Mouse (Mus musculus): ENCODE measurements around the gene Gabrb3.

The Gabrb3 gene

DNA sequence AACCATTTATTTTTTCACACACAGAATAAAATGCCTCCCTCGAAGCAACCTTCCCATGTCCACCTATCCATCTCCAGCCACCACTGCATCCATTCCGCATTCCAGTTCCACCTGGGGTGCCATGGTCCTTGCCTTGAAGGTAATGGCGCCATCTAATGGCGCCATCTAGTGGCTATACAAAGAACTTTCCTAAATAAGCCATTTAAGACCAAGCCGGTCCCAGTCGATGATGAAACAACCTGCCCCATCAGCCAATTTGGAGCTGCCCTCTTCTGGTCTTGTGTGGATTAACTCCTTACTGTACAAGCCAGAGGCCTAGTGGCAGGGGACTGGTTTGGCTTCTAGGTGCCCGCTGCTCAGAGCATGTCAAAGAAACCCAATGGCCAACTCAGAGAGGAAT lies 119.1 kb downstream of the Gabrb3 start:
- no peak for DNase-seq

DNA sequence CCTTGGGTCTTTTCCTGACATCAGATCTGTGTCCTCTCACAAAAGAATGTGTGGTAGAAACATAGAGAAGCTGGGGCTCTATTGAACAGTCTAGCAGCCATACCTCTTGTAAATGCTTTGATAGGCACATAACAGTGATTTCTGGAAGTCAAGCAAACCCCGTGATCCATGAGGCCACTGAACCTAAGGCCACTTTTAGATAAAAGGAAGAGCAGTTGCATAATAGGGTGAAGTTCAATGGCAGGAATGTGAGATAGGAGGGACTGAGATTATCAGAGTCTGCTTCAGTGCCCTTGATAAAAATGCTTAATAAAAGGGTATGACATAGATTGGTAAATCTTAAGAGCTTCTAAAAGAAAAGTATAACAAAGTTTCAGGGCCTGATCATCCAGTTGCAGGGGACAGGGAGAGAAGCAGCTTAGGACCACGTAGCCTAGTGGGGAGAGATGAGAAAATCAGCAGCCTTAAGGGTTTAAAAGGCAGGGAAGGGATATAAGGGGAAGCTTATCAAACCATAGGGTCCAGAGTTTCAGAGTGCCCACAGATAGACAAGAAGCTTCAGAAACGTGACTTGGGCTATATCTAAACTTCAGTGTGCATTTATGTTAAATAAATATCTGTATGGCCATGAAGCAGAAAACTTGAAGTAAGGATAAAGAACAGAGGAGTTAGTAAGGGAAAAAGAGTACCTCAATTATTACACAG lies 141.4 kb downstream of the Gabrb3 start:
- no peak for DNase-seq

DNA sequence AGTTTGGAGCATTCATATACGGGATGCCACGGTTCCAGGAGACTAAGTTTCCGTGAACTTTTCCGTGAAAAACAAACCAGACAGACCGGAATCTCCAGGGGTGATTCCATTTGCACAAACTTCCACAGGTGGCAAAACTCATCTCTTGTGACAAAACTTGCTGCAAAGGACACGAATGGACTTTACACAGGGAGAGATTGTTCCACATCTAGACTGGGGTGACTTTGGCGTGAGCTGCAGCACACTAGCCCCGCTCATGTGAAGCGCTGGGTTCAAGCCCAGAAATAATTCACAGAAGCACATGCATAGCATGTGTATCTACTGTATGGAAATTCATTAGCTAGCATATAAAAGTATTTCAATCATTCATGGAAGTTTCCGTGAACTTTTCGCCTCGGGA lies 144.9 kb downstream of the Gabrb3 start:
- no peak for DNase-seq

DNA sequence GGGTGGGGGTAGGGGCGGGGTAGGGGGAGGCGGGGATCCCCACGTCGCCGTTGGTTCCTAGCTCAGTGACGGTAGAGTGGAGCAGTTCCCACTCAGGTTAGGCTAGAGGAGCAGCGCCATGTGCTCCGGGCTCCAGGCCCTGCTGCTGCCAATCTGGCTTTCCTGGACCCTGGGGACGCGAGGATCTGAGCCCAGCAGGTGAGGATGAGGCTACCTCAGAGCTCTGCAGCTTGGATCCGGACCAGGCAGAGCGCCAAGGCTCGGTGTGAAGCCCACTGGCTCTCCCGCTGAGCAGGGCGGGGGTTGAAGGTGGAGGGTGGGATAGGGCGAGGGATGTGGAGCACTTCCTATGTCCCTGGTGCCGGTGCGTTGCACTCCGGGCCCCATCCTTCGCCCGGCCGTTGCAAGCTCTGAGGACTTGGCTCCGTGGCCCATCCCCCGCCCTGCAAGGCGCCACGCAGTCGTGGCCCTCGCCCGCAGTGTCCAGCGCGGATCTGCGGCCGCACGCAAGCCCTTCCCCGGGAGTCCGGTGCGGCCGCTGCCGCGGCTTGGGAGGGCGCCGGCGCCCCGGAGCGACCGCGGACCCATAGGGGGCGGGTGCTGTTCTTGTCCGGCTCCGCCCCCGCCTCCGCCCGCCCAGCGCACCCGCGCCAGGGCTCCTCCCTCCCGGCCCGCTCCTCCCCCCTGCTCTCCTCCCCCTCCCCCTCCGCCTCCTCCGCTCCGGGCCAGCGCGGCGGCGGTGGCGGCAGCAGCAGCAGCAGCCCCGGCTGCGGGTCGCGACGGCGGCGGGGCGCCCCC lies 171.2 kb downstream of the Gabrb3 start:
- peak; percentile 92 for DNase-seq

DNA sequence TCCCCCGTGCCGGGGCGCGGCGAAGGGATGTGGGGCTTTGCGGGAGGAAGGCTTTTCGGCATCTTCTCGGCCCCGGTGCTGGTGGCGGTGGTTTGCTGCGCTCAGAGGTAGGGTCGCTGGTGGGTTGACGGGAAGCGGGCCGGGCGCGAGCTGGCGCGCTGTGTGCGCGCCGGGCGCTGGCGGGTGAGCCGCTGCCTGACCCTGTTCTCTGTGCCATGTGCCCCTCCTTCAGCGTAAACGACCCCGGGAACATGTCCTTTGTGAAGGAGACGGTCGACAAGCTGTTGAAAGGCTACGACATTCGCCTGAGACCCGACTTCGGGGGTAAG lies 171.7 kb downstream of the Gabrb3 start:
- peak; percentile 83 for DNase-seq

DNA sequence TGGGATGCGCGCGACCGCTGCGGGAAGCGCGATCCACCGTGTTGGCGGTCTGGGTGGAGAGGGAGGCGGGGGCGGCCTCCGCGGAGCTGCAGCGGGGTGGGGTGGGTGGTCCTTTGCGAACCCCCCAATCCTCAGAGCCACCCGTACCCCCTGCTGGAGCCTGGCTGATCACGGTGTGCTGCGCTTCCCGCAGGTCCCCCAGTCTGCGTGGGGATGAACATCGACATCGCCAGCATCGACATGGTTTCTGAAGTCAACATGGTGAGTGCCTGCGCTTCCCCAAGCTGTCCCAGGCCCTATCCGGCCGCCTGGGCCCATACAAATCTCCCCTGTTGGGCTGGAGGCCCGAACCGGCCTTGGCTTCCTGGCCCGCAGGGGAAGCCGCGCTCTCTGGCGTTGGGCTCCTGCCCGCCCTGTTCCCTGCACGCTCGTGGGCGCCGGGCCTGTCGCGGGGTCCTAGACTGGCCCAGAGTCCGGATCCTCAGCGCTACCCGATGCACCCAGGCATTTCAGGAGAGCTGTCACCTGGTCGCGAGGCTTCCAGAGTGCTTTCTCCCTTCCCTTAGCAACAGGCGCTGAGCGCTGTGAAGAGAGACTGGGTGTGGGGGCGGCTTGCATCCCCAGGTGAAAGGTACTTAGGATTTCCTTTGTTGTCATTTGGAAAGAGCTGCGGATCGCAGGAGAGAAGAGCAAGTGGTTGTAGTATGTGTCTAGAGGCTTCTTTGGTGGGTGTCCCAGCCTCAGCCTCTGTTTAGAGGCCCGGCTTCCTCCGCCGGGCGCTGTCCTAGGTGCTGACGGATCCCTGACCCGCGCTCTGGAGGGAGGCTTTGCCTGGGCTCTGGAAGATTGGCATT lies 172.3 kb downstream of the Gabrb3 start:
- no peak for DNase-seq

DNA sequence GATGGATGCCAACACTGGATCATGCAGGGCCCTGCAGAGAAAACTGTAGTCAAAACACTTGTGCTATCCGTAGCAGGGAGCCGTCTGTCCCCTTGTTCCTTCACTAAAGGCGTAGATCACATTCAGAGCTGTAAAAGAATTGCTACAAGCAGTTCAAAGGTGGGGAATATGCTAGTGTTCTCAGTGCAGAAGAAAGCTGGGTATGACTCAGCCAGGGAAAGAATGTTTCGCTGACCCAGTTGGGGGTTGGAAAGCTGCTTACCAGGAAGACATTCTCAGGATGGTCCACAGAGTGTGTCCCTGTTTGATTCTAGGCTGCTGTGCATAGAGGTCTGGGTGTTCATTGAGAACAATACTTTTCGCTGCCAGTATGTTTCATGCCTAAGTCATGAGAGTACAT lies 177.8 kb downstream of the Gabrb3 start:
- no peak for DNase-seq

DNA sequence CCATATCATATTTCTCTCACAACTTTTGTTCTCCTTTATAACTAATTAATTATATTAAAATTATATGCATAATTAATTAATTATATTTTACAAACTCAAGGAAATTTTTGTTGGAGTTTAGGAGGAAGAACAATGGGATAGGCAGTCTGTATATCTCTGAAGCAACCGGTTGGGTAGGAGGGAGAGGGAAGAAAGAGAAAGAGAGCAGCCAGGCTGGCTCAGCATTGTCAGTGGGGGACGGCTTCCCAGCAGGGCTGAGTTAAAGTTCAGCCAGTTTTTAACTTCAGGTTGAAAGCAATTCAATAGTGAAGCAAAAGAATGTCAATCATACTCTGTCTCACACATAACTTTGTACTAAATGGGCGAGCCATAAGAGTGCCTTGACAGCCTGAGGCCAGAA lies 199.2 kb downstream of the Gabrb3 start:
- DNase-seq = no peak

DNA sequence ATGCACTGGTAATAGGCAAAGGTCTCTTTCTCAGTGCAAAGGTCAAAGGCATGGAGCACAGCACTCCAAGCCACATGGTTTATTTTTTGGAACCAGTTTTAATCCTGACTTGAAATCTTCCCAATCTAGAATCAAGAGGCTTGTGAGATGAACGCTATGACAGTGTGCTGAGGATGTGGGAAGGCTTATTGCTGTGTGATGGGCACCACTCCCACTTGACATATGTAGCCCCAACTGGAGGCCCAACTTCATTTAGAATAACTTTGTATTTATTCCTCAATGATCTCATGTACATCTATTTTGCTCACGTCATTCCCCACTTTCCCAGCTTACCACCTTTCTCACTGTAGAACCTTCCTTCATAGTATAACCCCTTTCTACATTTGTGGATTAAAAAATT lies 200.5 kb downstream of the Gabrb3 start:
- no peak for DNase-seq

DNA sequence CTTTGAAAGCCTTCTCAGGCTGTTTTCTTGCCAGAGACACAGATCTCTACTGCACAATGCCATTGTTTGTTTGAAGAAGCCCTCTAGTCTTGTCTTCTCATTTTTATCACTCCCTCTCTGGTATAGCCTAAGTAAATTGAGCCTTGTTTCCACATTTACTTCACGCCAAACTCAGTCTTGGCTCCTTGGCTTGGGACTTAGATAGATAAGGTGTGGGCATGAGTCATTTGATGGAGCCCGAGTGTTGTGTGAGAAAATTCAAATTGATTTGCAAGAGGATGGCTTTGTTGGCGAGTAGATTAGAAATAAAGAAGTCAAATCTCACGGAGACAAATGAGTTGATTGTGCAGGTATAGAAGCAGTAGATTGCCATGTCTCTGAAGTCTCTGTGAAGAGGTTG lies 204.2 kb downstream of the Gabrb3 start:
- no peak for DNase-seq

DNA sequence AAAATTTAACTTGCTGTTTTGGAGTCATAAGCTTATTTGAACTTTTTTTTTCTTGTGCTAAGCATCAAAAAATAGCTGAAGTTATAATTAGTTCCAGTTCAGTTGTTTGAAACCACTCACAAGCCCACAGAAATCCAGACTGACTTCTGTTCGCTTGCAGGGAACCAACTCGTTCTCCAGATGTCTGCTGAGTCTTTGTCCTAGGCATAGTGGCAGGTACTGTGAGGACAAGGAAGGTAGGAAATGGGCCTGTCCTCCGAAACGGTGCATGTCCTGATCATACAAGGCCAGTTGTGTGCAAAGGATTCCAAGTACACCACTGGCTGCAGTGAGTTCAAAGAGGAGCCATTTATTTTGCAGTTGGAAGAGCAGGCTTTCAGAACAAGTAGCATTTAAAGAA lies 215.5 kb downstream of the Gabrb3 start:
- no peak for DNase-seq

DNA sequence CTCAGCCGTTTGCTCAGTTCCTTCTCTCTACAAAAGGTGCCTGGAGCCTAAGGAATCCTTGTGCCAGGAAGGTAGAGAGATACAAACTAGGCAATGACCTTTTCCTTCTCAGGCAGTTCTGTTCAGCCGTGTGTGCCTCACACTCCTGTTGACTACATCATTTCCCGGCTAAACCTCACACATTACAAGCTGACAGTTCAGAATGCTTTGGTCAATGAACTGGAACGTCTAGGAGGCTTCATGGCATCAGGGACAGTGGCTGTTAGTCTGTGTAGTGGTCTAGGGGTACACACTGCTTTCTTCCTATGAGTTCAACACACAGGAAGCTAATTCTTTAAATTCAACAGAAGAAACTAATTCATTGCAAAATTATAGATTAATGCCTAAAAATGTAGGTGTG lies 216.2 kb downstream of the Gabrb3 start:
- DNase-seq = no peak

DNA sequence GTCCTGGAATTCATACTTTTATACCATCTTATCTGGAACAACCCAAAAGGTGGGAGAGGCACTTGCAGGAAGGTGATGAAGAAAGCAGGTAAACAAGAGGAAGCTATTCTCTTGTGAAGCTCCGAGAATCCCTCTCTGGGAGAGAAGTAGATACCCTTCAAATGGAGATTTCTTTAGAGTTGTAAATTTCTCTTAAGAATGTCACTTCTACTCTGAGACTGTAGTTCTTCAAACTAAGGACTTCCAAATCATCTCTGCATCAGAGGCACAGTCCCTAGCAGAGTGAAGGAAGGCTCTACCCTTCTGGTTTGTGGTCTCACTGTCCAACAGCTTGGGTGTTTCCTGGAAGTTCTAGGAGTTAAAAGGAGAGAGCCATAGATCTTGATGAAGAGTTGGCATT lies 221.3 kb downstream of the Gabrb3 start:
- DNase-seq = no peak

DNA sequence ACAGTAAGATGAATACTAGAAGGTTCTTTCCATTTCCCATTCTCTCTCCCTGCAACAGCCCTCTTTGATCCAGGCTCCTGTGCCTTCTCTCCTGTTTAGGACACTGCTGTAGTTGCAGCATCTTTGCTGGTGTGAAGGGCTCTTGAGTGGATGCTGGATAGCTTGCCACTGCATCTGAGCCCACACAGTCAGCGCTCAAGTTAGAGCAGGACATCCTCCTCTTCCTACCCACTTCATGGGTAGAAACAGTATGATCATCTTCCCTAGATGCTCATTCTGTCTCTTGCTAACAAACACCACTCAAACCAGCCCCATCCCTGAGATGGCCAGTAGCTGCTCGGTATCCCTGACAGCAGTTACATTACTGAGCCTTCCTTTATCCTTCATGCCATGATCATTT lies 227.9 kb downstream of the Gabrb3 start:
- no peak for DNase-seq

DNA sequence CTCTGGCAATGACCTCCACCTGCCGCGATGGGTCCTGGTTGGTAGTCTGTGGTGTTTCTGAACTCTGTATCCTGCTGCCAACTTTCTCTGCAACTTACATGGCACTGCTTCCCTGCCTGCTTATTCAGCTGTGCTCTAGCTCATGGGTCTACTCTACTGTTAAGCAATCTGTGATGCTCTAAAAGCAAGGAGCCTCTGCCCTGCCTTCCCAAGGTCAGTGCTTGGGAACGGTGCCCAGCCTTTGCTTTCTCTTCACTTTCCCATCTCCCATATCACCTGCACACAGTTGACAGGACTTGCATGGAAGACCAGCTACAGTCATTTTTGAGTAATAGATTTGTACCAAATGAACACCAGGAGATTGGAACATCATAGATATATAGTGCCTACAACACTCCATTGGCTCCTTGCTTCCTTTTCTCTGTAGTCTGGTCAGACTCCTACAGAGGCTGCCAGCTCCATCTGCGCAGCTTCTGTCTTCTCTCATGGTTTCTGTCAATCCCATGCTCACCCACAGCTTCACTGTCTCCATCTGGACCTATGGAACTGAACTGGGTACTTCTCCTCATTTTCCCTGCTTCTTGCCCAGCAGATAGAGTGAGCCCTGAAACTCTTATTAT lies 228.8 kb downstream of the Gabrb3 start:
- peak; percentile 53 for DNase-seq

DNA sequence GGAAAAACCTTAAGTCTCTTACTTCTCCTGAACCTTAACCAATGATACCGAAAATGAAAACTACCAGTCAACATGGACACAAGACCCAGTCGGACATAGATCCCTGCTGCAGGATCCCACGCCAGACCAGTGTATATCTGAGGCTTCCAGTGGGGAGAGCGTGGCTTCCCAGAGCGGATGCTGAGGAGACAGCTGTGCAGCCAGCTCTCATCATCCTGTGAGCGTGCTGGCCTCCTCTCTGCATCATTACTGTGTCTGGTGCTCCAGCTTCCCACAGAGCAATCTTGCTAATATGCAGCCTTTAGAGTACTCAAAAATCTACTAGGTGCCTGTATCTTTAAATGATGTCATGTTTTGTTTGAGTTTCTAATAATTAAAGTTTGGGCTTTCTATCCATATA lies 257.9 kb downstream of the Gabrb3 start:
- no peak for DNase-seq

DNA sequence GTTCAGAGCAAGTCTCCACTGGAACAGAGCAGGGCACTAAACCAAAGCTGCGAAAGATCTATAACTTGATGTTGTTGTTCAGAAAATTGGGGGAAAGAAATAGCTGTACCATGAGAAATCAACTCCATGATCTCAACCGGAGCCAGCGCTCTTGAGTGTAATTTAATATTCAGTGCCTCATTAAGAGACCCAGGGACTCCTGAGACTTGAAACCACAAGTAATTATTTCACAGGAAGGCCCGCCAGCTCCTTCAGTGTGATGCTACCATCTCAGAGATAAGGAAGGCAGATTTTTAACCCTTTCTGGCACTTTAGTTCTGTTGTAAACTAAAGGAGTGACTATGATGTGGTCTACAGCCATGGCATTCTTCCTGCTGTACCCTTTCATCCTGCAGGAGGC lies 270.3 kb downstream of the Gabrb3 start:
- DNase-seq = no peak

DNA sequence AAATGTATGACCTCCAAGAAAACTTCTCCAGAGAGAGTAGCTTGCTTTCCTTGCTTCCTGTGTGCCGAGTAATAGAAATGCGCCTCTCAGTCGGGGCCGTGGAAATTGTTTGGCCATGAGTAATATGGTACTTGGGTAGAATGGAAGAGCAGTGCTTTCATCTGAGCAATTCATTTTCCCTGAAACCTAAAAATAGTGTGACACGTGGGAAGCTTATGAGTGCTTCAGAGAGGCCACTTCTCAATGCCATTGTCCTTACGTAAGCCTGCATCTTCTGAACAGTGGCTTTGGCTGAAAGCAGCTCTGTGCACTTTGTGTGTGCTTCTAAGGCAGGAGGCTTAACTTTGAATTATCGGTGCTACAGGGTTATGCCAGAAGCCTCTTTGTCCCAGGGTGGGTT lies 280.9 kb downstream of the Gabrb3 start:
- DNase-seq = no peak

DNA sequence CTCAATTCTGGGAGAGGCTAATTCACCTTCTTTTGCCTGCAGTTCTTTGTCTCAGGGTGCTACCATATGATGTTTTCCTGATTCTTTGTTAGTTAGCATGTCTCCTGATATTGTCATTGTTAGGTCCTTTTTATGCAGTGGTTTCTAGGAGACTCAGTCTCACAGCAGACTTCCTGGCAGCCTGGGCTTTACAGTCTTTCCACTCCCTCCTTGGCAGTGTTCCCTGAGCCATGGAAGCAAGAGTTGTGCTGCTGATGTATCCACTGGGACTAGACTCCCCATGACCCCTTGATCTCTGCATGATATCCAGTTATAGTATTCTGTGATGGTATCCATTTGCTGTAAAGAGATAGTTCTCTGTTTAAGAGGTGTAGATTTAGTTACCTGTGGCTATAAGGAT lies 281.6 kb downstream of the Gabrb3 start:
- no peak for DNase-seq

DNA sequence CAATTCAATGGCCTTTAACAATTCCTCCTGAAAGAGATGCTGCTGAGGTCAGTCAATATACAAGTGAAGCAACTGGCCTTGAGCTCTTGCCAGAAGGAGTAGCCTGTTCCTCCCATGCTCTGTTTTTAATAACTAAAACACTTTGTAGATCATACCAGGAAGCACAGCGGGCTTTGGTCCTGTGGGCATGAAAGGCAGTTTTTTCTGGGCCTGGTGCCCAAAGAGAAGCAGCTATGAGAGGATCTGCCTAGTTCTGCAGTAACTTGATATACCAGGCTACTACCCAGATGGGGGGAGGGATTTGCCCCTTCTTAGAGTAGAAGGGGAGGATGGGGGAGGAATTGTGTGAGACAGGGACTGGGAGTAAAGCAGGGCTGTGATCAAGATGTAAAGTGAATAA lies 284.1 kb downstream of the Gabrb3 start:
- peak; percentile 58 for DNase-seq

DNA sequence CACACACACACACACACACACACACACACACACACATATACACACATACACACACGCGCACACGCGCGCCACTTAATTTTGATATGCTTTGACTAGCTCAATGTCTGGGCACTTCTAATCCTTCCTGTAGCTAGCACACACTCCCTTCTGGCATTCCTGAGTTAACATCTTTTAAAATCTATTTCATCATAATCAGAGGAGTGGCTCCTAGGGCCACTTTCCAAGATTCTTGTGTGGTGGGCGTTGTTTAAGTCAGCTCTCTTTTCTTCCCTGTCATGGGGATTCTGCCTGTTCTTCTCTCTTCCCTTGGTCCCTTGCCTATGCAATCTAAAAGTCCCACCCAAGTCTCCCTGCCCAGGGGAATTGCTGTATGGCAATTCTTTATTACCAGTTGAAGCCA lies 286.6 kb downstream of the Gabrb3 start:
- no peak for DNase-seq

DNA sequence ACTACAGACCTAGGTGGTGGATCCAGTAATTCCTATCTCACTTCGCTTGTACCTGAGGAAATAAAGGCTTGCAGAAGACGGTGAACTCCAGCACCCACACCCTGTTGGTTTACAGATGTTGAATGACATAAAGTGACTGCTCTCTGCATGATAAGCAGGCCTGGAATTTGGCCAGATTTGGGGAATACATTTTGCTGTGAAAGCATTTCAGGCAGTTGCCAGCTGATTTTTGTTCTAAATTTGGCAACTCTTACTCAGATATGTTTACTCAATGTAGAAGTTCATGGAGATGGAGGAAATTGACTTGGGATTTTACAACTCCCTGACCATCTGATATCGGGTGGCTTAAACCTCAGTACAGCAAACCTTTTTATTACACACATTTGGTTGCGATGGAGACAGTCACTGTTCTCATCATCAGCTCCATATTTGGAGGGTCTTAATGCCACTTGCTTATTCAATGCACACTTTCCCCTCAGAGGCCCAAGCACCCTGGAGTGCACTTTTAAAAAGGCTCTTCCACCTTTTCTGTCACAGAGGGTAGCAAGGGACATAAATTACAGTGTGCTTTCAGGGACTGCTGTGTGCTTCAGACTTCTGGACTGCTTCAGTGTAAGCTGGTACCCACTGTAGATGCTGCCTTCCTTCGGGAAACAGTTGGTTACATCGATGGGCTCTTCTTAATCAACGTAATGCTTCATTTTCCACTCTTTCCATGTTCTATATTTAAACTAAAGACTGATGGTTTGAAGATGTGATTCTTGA lies 287.7 kb downstream of the Gabrb3 start:
- DNase-seq = no peak

DNA sequence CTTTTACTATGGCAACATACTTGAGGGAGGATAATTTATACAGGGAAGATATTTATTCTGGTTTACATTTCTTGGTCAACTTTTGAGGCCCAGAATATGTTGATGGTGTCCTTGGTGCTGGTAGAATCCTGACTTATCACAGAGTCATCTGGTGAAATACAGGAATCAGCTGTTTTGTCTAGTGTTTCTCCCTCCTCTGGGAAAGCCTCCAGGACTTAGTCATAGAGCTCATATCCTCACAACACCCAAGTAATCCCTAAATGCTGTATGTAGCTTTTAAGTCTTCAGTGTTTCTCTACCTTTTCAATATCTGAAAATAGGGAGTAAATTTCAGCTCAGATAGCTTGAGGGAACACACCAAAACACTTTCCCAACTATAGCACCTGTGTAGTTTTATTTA lies 292.2 kb downstream of the Gabrb3 start:
- no peak for DNase-seq

All from cerebellum, adult 11-12 months (tissue).